Mouse (Mus musculus): ENCODE data around the gene Ints7. TPM values are rescaled to one million over a fixed set of nuclear protein-coding genes. Genes with fewer than 3 reads are reported as not detected.

The Ints7 gene
- 23.2 and 24.9 TPM in 2 replicates for polyA plus RNA-seq (2015; fragmentation: Nextera tagmentation; extraction: Ambion mirVana)

GRCm38 (mm10) chr1:191575458-191576247 lies at the start of gene Ints7, which contains the start of gene Dtl:
Ints7 (plus strand) TSS chr1:191575636.
Dtl (minus strand) TSS chr1:191575544.

Other genes starting within 250 kb of the Ints7 start
- gene Tmem206, start 249.7 kb upstream of the Ints7 start, polyA plus RNA-seq (2015; fragmentation: Nextera tagmentation; extraction: Ambion mirVana), result 9.0 and 10.8 TPM in 2 replicates
- gene Ppp2r5a, start 172.4 kb upstream of the Ints7 start, polyA plus RNA-seq (2015; fragmentation: Nextera tagmentation; extraction: Ambion mirVana), result 27.5 and 33.7 TPM in 2 replicates
- 43.0 and 45.8 TPM in 2 replicates for gene Dtl, start 92 bp upstream of the Ints7 start, polyA plus RNA-seq (2015; fragmentation: Nextera tagmentation; extraction: Ambion mirVana)
- gene Lpgat1, start 142.2 kb downstream of the Ints7 start, polyA plus RNA-seq (2015; fragmentation: Nextera tagmentation; extraction: Ambion mirVana), result 6.0 and 8.2 TPM in 2 replicates
- 30.7 and 36.7 TPM in 2 replicates for gene Nek2, start 245.8 kb downstream of the Ints7 start, polyA plus RNA-seq (2015; fragmentation: Nextera tagmentation; extraction: Ambion mirVana)